Mouse (Mus musculus) activated CD4-positive, CD25-positive, alpha-beta regulatory T cell, adult 4 months (primary cell): ENCODE measurements at regions not wholly inside any gene's neighbourhood (a gene's known extent, or its start where the extent isn't known, plus 50 kb on each side); places are given as distances from the start of the nearest gene placed in this dataset.

Source experiments
- ATAC-seq: one replicate; pipeline ENCODE4 v1.8.0; 2017

- no peak for ATAC-seq
These were observed 194.4 kb downstream of the Npr3 start for GRCm38 (mm10) chr15:11712481-11713274.

- ATAC-seq, result no peak
These were observed 205.8 kb downstream of the Npr3 start for GRCm38 (mm10) chr15:11701246-11701645.

- no peak for ATAC-seq
These were observed 207.2 kb downstream of the Npr3 start for GRCm38 (mm10) chr15:11699929-11700328.

GRCm38 (mm10) chr15:11697060-11697459 is 210.0 kb downstream of the Npr3 start:
- no peak for ATAC-seq

- no peak for ATAC-seq
These were observed 213.3 kb downstream of the Npr3 start for GRCm38 (mm10) chr15:11693772-11694270.

- ATAC-seq, result no peak
These were observed 242.2 kb downstream of the Npr3 start for GRCm38 (mm10) chr15:11664839-11665379.

- ATAC-seq, result no peak
These were observed 251.9 kb downstream of the Npr3 start for GRCm38 (mm10) chr15:11655168-11655567.

- ATAC-seq, result no peak
These were observed 246.8 kb upstream of the Tars start for GRCm38 (mm10) chr15:11646241-11646640.

GRCm38 (mm10) chr15:11644779-11645178 is 245.3 kb upstream of the Tars start:
- no peak for ATAC-seq

- ATAC-seq, result no peak
These were observed 231.2 kb upstream of the Tars start for GRCm38 (mm10) chr15:11630654-11631053.

GRCm38 (mm10) chr15:11626433-11626832 is 227.0 kb upstream of the Tars start:
- ATAC-seq, result no peak

GRCm38 (mm10) chr15:11612416-11612815 is 213.0 kb upstream of the Tars start:
- no peak for ATAC-seq

- ATAC-seq, result no peak
These were observed 210.7 kb upstream of the Tars start for GRCm38 (mm10) chr15:11610043-11610670.

GRCm38 (mm10) chr15:11607489-11607888 is 208.0 kb upstream of the Tars start:
- ATAC-seq, result no peak

GRCm38 (mm10) chr15:11605677-11606076 is 206.2 kb upstream of the Tars start:
- no peak for ATAC-seq

- ATAC-seq, result no peak
These were observed 197.6 kb upstream of the Tars start for GRCm38 (mm10) chr15:11597021-11597420.

- no peak for ATAC-seq
These were observed 191.2 kb upstream of the Tars start for GRCm38 (mm10) chr15:11590542-11591116.

GRCm38 (mm10) chr15:11589795-11590194 is 190.3 kb upstream of the Tars start:
- ATAC-seq, result no peak

- no peak for ATAC-seq
These were observed 186.9 kb upstream of the Tars start for GRCm38 (mm10) chr15:11586384-11586783.

- ATAC-seq, result no peak
These were observed 184.7 kb upstream of the Tars start for GRCm38 (mm10) chr15:11584155-11584554.

GRCm38 (mm10) chr15:11578331-11578730 is 178.9 kb upstream of the Tars start:
- no peak for ATAC-seq

GRCm38 (mm10) chr15:11574359-11574758 is 174.9 kb upstream of the Tars start:
- ATAC-seq, result no peak

- ATAC-seq, result no peak
These were observed 174.0 kb upstream of the Tars start for GRCm38 (mm10) chr15:11573496-11573895.
